Mouse (Mus musculus) heart, postnatal 0 days (tissue): ENCODE measurements around the gene Filip1l. TPM values are rescaled to one million over a fixed set of nuclear protein-coding genes. Genes with fewer than 3 reads are reported as not detected.
A peak's percentile ranks its signal among the peaks of the same experiment; 100 is the strongest.

ENCODE experiments used
- ATAC-seq: fragments of 200-750 bp; cut with Nextera tagmentation; 2 replicates; pipeline ENCODE4 v1.8.0; 2017; ENCODE audit warnings: low read depth, moderate number of reproducible peaks, moderate library complexity; ENCODE audit not compliant: insufficient read depth
- DNase-seq: peaks from one replicate; pipeline ENCODE4 v3.0.0-alpha.2; 2016; ENCODE audit warnings: low spot score
- H3K27ac ChIP-seq: fragments of 300-500 bp; sonication (generic); 2 replicates; pipeline ENCODE4 v1.5.1; 2014; ENCODE audit warnings: low read depth, mild to moderate bottlenecking
- H3K27me3 ChIP-seq: fragments of 300-500 bp; sonication (generic); 2 replicates; pipeline ENCODE4 v1.6.1; 2014; ENCODE audit warnings: low read length, mixed read lengths; ENCODE audit not compliant: control insufficient read depth, insufficient read depth
- H3K36me3 ChIP-seq: fragments of 300-500 bp; sonication (generic); replicated peaks from 2 replicates; pipeline ENCODE4 v1.6.1; 2014; ENCODE audit warnings: low read length, mixed read lengths; ENCODE audit not compliant: control insufficient read depth, insufficient read depth
- H3K4me1 ChIP-seq: fragments of 300-500 bp; sonication (generic); 2 replicates; pipeline ENCODE4 v1.6.1; 2014; ENCODE audit warnings: antibody characterized with exemption; ENCODE audit not compliant: control insufficient read depth, insufficient read depth
- H3K4me2 ChIP-seq: fragments of 300-500 bp; sonication (generic); 2 replicates; pipeline ENCODE4 v1.6.1; 2014; ENCODE audit warnings: low read depth, mild to moderate bottlenecking, low read length, moderate library complexity
- H3K4me3 ChIP-seq: fragments of 300-500 bp; sonication (generic); 2 replicates; pipeline ENCODE4 v1.5.1; 2014; ENCODE audit warnings: low read depth, low read length
- H3K9ac ChIP-seq: fragments of 300-500 bp; sonication (generic); replicated peaks from 2 replicates; pipeline ENCODE4 v1.6.1; 2014; ENCODE audit warnings: low read depth, low read length, mixed read lengths
- H3K9me3 ChIP-seq: fragments of 300-500 bp; sonication (generic); replicated peaks from 2 replicates; pipeline ENCODE4 v1.6.1; 2016; ENCODE audit warnings: low read length; ENCODE audit not compliant: control insufficient read depth
- CTCF ChIP-seq: IDR thresholded peaks from 2 replicates; pipeline ENCODE4 v1.5.1; 2016; ENCODE audit warnings: antibody characterized with exemption, control low read depth, low read depth
- EP300 ChIP-seq: IDR thresholded peaks from 2 replicates; pipeline ENCODE4 v1.6.1; 2016; ENCODE audit warnings: antibody characterized with exemption, low read depth
- WGBS: fragments of 180-500 bp; shearing (Covaris S2); extraction: QIAGEN DNeasy Blood & Tissue Kit; methylation state at CpG from one replicate; pipeline ENCODE4 v1.1.7; 2014; 5-methylcytosine and 5-hydroxymethylcytosine counted together
- polyA plus RNA-seq: library from polyadenylated mRNA; unstranded; fragments of >200 nt; fragmentation: Nextera tagmentation; extraction: Ambion mirVana; gene quantifications from 2 replicates; pipeline ENCODE4 v1.2.1, GENCODE M21; 2015
- total RNA-seq: library from RNA; depleted of rRNA; stranded (reverse); fragments of >200 nt; gene quantifications from 2 replicates; pipeline ENCODE4 v1.2.3, GENCODE M21; 2014; ENCODE audit warnings: low replicate concordance

Gene Filip1l
- total and polyA plus RNA-seq, 2 experiments from 2014 or later, result 14.1 to 26.0 TPM

DNA sequence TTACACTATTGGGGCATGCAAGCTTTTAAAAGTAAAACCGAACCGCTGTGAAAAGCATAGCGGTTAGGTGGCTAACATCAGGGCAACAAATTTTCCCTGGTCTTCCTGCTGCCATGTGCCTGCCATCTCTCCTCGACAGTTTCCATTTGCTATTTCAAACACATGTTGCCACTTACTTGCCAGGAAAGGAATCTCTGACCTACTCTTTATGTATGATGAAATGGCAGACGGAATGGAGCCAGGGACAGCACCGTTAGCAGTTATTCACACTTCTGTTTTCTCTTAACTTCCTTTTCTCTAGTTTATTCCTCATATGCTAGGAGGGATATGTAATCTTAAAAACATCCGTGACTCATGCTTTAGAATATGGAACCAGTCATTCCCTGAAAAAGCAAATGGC, 183.6 kb downstream of the Filip1l start:
- H3K4me1 ChIP-seq, result no peaks in the 10 kb centered on the region
- no peak overlapping the region for H3K9ac ChIP-seq
- H3K4me2 ChIP-seq, result no peak overlapping the region
- H3K36me3 ChIP-seq, result no peaks in the 10 kb centered on the region
- H3K27me3 ChIP-seq, result no peaks in the 10 kb centered on the region
- no peak overlapping the region for H3K4me3 ChIP-seq
- peak overlapping the region; percentile 53; the same call in 1 of the 2 replicates for H3K27ac ChIP-seq
- no peak for ATAC-seq
- 66% methylated on average over 7 of the region's 7 CpGs for WGBS
- TF ChIP-seq EP300, result no peak
- no peak for DNase-seq
- H3K9me3 ChIP-seq, result no peaks in the 10 kb centered on the region

DNA sequence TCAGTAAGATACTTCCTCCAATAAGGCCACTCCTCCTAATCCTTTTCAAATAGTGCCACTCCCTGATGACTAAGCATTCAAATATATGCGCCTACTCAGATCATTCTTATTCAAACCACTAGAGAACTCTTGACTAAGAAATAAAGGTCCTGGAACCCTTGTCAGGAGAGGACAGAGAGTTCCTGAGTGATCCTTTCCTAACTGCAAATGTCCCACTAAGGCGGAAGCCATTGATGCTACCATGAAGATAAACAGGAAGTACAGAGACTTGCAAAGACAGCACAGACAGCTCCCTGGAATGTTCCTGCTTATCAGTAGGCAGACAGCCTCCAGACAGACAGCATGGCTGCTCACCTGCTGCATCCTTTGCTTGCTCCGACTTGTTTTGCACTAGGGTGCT, 190.3 kb downstream of the Filip1l start:
- no peak overlapping the region for H3K27ac ChIP-seq
- H3K4me3 ChIP-seq, result no peak overlapping the region
- DNase-seq (no peak), ATAC-seq (no peak)
- H3K9me3 ChIP-seq, result no peaks in the 10 kb centered on the region
- H3K4me1 ChIP-seq, result peaks cover 9% of the 10 kb centered on the region
- TF ChIP-seq EP300 (no peak), CTCF (no peak)
- WGBS, result 80% methylated on average over 3 of the region's 3 CpGs
- H3K27me3 ChIP-seq, result no peaks in the 10 kb centered on the region
- H3K4me2 ChIP-seq, result no peak overlapping the region
- H3K9ac ChIP-seq, result no peak overlapping the region
- H3K36me3 ChIP-seq, result no peaks in the 10 kb centered on the region

DNA sequence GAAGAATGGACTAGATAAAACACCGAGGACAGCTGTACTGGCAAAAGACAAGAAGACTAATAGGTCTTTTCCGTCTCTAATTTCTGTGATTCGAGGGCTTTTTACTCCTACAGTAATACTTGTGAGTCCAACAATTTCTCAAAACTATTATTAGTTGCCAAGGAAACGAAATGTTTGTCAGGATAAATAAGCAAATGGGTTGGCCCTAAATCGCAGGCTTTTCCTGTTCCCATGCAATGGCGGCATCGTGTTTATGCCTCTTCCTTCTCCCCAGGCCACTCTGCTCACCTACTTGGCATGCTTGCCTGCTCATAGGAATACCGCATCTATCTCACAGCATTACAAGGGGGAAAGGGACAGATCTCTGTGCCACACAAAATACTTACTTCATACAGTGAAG, 191.5 kb downstream of the Filip1l start:
- Histone ChIP-seq H3K9ac (no peak overlapping the region), H3K36me3 (no peaks in the 10 kb centered on the region), H3K4me1 (peaks cover 14% of the 10 kb centered on the region), H3K27ac (peak overlapping the region; percentile 61), H3K4me2 (no peak overlapping the region), H3K27me3 (no peaks in the 10 kb centered on the region), H3K4me3 (no peak overlapping the region), H3K9me3 (no peaks in the 10 kb centered on the region)
- 51% methylated on average over 8 of the region's 8 CpGs for WGBS
- DNase-seq, result no peak
- no peak for ATAC-seq
- TF ChIP-seq CTCF (no peak), EP300 (no peak)

DNA sequence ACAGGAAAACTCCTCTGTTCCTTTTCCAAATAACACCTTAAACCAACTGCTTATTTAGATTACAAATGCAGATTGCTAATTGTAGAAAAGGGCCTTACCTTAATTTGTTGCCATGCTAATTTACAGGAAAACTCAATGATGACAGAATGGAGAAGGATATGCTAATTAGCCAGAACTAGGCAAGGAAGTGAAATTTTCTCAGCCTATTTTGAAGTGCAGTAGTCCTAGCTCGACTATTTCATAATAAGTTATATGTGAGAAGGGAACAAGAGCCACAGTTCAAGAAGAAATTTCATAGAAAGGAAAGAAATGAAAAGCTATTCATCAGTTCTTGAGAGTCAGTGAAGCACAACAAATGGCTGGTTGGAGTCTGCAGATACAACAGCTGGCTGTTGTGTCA, 193.5 kb downstream of the Filip1l start:
- no peak for ATAC-seq
- no peak for DNase-seq
- Histone ChIP-seq H3K4me1 (peaks cover 14% of the 10 kb centered on the region), H3K4me2 (no peak overlapping the region), H3K27ac (no peak overlapping the region), H3K4me3 (no peak overlapping the region), H3K36me3 (no peaks in the 10 kb centered on the region), H3K9me3 (no peaks in the 10 kb centered on the region), H3K9ac (no peak overlapping the region), H3K27me3 (no peaks in the 10 kb centered on the region)
- no peak for TF ChIP-seq EP300
- TF ChIP-seq CTCF, result no peak
- WGBS, result 65% methylated on average over 1 of the region's 1 CpGs

DNA sequence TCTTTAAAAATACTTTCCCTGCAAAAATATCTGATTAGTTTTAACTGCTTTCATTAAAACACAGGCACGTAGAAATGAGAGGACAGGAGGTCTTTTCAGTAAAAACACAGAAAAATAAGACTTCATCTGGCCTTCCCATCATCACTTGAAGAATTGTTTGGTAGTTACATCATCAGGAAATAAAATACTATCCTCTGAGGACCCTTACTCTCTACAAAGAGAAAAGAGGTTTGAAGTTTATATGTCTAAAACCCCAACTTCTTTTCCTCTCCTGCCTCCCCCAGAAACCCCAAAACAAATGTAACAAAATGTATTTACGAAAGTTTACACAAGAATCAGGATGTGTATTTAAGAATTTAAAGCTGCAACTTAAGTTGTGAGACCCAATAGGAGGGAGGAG, 195.7 kb downstream of the Filip1l start:
- ATAC-seq, result no peak
- WGBS, result 49% methylated on average over 2 of the region's 2 CpGs

More for the DNA sequence above, 195.7 kb downstream of the Filip1l start:
- TF ChIP-seq CTCF (no peak), EP300 (no peak)
- Histone ChIP-seq H3K36me3 (0 out of 2 replicates have a peak, but pooled peaks cover 7% of the 10 kb centered on the region), H3K9me3 (no peaks in the 10 kb centered on the region), H3K4me3 (peak overlapping the region; percentile 91), H3K27ac (peak overlapping the region; percentile 90), H3K4me1 (peaks cover 30% of the 10 kb centered on the region), H3K27me3 (no peaks in the 10 kb centered on the region), H3K9ac (peak overlapping the region; percentile 91), H3K4me2 (peak overlapping the region; percentile 79)
- DNase-seq, result no peak
